Mouse (Mus musculus) MEL (cell line): ENCODE measurements around the gene Ppfibp1.

Source experiments
- CTCF ChIP-seq, 3 experiments: IDR thresholded peaks in 2 of 3; conservative IDR thresholded peaks in 1 of 3; 2 replicates each; pipeline ENCODE4 v1.5.1; 2011 to 2012; ENCODE audit warnings: low read length in 3 of 3, low read depth in 2 of 3, mild to moderate bottlenecking in 2 of 3, improper control_type of control experiment in 1 of 3, inconsistent platforms in 1 of 3, mixed read lengths in 1 of 3, moderate library complexity in 1 of 3; ENCODE audit not compliant: control insufficient read depth in 1 of 3, insufficient read depth in 1 of 3, poor library complexity in 1 of 3, severe bottlenecking in 1 of 3
- ELF1 ChIP-seq: IDR thresholded peaks from 2 replicates; pipeline ENCODE4 v1.6.1; 2014; ENCODE audit warnings: low read depth, mild to moderate bottlenecking, inconsistent platforms, low read length, improper control_type of control experiment, moderate library complexity
- GABPA ChIP-seq: IDR thresholded peaks from 2 replicates; pipeline ENCODE4 v1.6.1; 2012; ENCODE audit warnings: low read depth, mild to moderate bottlenecking, inconsistent platforms, low read length, improper control_type of control experiment, moderate library complexity
- GATA1 ChIP-seq: IDR thresholded peaks from 2 replicates; pipeline ENCODE4 v1.6.1; 2011; ENCODE audit warnings: low read depth, low read length, improper control_type of control experiment
- KAT2A ChIP-seq: conservative IDR thresholded peaks from 2 replicates; pipeline ENCODE4 v1.6.1; 2012; ENCODE audit warnings: low read depth, low read length, improper control_type of control experiment, inconsistent platforms
- MAX ChIP-seq: IDR thresholded peaks from 2 replicates; pipeline ENCODE4 v1.6.1; 2011; ENCODE audit warnings: low read length, improper control_type of control experiment
- MAZ ChIP-seq: IDR thresholded peaks from 2 replicates; pipeline ENCODE4 v1.6.1; 2012; ENCODE audit warnings: low read depth, mild to moderate bottlenecking, inconsistent platforms, low read length, improper control_type of control experiment
- MYB ChIP-seq: IDR thresholded peaks from 2 replicates; pipeline ENCODE4 v1.6.1; 2011; ENCODE audit warnings: mild to moderate bottlenecking, low read depth, low read length, improper control_type of control experiment
- POLR2AphosphoS5 ChIP-seq: IDR thresholded peaks from 2 replicates; pipeline ENCODE4 v1.6.1; 2012; ENCODE audit warnings: low read depth, borderline replicate concordance, mild to moderate bottlenecking, inconsistent platforms, low read length, moderate library complexity, mixed read lengths
- TAL1 ChIP-seq: IDR thresholded peaks from 2 replicates; pipeline ENCODE4 v1.6.1; 2012; ENCODE audit warnings: mild to moderate bottlenecking, inconsistent platforms, low read length, moderate library complexity, mixed read lengths
- USF1 ChIP-seq: IDR thresholded peaks from 2 replicates; pipeline ENCODE4 v1.6.1; 2014; ENCODE audit warnings: low read depth, mild to moderate bottlenecking, inconsistent platforms, low read length, improper control_type of control experiment, moderate library complexity

DNA sequence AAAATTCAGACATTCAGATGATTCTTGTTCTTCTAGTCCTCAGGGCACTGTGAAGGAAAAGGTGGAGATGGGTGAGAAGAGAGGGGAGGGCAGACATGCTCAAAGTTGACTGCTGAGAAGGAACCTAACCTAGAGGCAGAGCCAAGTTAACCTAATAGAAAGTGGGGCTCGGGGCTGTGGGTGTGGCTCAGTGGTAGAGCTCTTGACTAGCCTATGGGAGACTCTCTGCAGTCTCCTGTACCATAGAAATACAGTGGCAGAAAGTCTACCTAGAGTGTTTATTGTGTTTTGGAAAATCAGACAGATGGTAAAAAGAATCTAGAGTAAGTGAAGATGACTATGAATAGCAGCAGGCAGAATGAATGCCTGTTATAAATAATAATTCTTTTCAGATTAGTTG, 67.2 kb downstream of the Ppfibp1 start:
- TF ChIP-seq GABPA (no peak), MAZ (no peak), CTCF (IDR thresholded peaks at IDR 0.05 in 2 of 3, conservative IDR thresholded peaks at IDR 0.05 in 1 of 3; ENCODE audit: control insufficient read depth in 1 of 3, insufficient read depth in 1 of 3, low read depth in 2 of 3, low read length in 3 of 3, poor library complexity in 1 of 3, severe bottlenecking in 1 of 3) (no peak), MYB (no peak), KAT2A (no peak), USF1 (no peak), POLR2AphosphoS5 (no peak), MAX (no peak), ELF1 (no peak), GATA1 (no peak), TAL1 (no peak)
